Mouse (Mus musculus) brown adipose tissue, adult 24 weeks (tissue): ENCODE data around the gene Ankrd11. TPM values are rescaled to one million over a fixed set of nuclear protein-coding genes. Genes with fewer than 3 reads are reported as not detected.

ENCODE experiments used
- H3K27ac ChIP-seq: fragments of 200-500 bp; replicated peaks from 2 replicates; pipeline ENCODE4 v1.5.1; 2012; ENCODE audit warnings: low read depth, mild to moderate bottlenecking, low read length
- H3K4me1 ChIP-seq: fragments of 200-500 bp; 2 replicates; pipeline ENCODE4 v1.6.1; 2012; ENCODE audit warnings: low read length, mixed read lengths; ENCODE audit not compliant: control insufficient read depth, insufficient read depth, insufficient read length
- H3K4me3 ChIP-seq: fragments of 200-500 bp; 2 replicates; pipeline ENCODE4 v1.5.1; 2012; ENCODE audit warnings: low read depth, mild to moderate bottlenecking, low read length, moderate library complexity; ENCODE audit not compliant: insufficient read depth
- polyA plus RNA-seq: library from polyadenylated mRNA; stranded (reverse); fragments of >200 nt; gene quantifications from 2 replicates; pipeline ENCODE4 v1.2.4, GENCODE M21; 2012; ENCODE audit not compliant: missing spikeins, insufficient read depth, insufficient read length

Gene Ankrd11
- polyA plus RNA-seq, 1 experiment = 37.9 TPM

DNA sequence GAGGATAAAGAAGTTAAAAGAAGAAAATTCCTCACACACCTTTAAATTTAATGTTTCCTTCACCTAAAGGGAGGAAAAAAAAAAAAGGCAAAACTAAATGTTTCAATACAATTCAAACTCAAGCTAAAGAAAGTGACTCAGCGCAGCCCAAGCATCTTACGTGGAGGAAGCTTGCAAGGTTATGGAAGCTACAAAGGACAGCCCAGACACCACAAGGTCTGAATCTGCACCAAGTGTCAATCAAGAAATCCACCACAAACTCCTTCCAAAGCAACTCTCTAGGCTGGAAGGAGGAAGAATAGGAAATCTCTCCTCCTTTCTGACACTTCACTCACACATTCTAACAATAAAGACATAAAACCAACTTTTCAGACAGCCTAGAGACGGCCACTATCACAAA is 62.7 kb downstream of the Ankrd11 start:
- H3K27ac ChIP-seq = no peak overlapping the region
- H3K4me3 ChIP-seq = no peak overlapping the region
- H3K4me1 ChIP-seq = peaks cover 35% of the 10 kb centered on the region

DNA sequence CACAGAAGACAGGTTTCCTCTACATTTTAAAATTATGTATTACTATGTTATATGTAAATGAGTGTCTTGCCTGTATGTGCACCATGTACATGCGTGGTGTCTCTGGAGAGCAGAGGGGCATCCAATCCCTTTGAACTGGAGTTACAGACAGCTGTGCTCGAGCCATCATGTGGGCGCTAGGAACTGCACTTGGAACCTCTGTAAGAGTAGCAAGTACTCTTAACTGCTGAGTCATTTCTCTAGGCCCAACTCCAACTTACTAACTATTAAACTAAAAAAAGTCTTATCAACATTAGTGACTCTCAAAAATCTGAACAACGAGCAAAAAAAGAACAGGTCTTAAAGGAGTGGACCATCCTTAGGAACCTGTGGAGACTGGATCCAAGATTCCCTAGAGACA is 66.0 kb downstream of the Ankrd11 start:
- Histone ChIP-seq H3K27ac (peak overlapping the region; percentile 21; the same call in 1 of the 2 replicates), H3K4me3 (no peak overlapping the region)

DNA sequence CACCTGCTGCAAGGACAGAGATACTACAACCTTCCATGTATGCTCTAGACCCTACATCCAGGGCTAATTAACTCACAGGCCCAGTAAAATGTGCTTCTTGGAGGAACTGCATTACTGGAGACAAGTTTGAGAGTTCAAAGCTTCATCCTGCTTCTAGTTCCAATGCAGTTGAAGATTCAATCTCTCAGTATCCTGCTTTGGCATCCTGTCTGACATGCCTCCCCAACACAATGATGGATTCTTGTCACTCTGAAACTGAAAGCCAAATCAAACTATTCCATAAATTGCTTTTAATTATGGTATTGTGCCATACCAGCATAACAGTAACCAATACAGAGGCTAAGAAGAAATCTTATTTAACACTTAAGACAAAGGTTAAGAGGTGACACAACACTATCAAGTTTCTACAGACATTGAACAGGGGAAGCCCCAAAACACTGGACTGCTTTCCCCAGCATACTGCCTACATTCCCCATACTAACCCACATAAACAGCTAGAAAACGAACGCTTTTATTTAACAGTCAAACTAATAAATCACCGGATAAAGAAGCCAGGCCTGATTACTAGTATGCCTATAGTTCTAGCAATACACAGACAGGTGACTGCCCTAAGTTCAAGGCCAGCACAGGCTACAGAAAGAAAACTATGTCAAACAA is 72.0 kb downstream of the Ankrd11 start:
- Histone ChIP-seq H3K4me3 (no peak overlapping the region), H3K4me1 (no peaks in the 10 kb centered on the region), H3K27ac (no peak overlapping the region)

More for the DNA sequence above, 66.0 kb downstream of the Ankrd11 start:
- H3K4me1 ChIP-seq = peaks cover 20% of the 10 kb centered on the region

DNA sequence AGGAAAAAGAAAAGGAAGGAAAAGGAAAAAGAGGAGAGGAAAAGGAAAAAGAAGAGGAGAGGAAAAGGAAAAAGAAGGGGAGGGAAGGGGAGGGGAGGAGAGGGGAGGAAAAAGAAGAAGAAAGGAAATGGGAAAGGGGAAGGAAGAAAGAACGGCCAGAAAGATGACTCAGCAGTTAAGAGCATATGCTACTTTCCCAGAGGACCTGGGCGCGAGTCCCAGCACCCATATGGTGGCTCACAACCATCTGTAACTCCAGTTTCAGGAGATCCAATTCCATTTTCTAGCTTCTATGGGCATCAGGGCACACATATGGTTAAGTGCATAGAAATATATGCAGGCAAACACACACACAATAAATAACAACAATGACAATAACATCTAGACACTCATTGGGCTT is 73.9 kb downstream of the Ankrd11 start:
- Histone ChIP-seq H3K4me3 (no peak overlapping the region), H3K27ac (no peak overlapping the region), H3K4me1 (peaks cover 6% of the 10 kb centered on the region)

DNA sequence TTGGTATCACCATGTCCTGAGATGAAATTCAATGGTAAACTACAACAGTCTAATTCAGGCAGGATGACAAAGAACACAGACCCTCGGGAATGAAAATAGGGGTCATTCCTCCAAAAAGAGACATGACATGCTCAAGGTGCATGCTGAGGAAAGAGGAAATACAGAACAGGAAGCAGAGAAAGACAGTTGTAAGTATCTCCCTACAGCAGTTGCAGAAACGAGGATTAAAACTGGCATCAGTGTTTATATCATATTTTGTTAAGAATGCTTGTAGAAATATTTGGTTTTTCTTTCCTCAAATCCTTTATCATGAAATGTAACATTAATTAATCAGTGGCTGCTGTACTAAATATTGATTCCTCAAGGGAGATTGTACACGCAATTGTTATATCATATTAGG is 75.4 kb downstream of the Ankrd11 start:
- H3K4me1 ChIP-seq = peaks cover 12% of the 10 kb centered on the region
- H3K27ac ChIP-seq = no peak overlapping the region
- no peak overlapping the region for H3K4me3 ChIP-seq

DNA sequence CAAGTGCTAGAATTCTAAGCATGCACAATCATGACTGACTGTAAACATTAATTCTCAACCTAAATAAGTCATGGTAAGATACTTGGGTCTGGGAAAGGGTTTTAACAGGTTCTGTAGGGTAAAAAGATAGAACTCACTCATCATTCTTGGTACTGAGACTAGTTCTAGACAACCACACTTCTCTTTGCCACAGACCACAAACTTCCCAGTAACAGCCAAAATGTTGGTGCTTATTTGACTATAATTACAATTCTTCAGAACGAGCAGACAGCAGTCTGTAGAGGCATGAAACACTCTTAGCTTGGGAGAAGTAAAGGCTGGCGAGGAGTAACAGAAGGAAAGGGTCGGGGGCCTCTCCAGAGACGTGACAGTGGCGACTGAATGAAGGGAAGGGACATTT is 80.0 kb downstream of the Ankrd11 start:
- 0 out of 2 replicates have a peak overlapping the region, but pooled peaks have one; percentile 32 for H3K27ac ChIP-seq
- peaks cover 24% of the 10 kb centered on the region for H3K4me1 ChIP-seq
- H3K4me3 ChIP-seq = no peak overlapping the region

DNA sequence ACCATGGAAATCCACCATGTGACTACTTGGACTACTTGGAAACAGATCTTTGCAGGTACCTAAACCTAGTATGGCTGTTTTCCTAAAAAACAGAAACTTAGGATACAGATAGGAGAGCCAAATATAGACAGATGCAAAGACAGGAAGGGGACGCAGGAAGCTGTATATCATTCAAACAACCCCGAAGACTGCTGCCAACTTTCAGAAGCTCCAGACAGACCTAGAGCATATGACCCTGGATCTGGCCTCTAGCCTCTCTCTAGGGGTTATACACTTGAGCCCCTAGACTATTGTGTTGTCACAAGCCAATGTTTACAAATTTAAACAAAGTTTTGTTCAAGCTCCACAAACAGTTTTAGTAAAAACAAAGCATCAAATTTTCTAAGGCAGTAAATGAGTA is 80.6 kb downstream of the Ankrd11 start:
- no peak overlapping the region for H3K4me3 ChIP-seq
- peaks cover 30% of the 10 kb centered on the region for H3K4me1 ChIP-seq
- no peak overlapping the region for H3K27ac ChIP-seq

DNA sequence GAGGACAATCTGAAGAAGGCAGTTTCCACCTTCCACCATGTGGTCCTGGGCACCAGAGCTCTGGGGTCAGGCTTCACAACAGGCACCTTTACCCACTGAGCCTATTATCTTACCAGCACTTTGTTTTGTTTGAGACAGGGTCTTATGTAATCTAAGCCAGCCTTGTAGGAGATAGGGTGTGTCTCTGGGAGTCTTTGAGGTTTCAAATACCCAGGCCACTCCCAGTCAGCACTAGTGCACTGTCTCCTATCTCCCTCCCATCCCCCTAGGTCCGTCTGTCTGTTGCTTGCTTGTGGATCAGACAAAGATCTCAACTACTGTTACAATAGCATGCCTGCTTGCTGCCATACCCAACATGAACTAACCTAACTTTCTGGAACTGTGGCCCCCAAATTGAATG is 81.1 kb downstream of the Ankrd11 start:
- Histone ChIP-seq H3K27ac (no peak overlapping the region), H3K4me3 (no peak overlapping the region), H3K4me1 (peaks cover 34% of the 10 kb centered on the region)

DNA sequence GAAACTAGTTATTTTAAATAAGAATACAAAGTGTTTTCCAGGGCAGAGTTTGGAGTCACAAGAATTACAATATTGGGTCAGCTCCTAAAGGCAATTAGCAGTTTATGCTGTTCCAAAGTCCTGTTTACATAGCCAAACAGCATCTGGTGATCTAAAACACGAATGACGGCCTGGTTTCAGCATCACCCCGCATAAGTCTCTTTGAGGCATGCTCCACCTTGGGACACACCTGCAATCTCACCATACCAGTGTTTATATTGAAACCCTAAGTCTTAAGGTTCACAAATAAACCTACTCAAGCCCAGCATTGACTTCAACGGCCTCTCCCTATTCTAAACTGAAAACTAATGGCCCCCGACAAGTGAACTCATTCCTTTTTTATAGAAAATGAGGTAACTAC is 81.8 kb downstream of the Ankrd11 start:
- H3K27ac ChIP-seq = no peak overlapping the region
- H3K4me1 ChIP-seq = peaks cover 37% of the 10 kb centered on the region
- H3K4me3 ChIP-seq = no peak overlapping the region

DNA sequence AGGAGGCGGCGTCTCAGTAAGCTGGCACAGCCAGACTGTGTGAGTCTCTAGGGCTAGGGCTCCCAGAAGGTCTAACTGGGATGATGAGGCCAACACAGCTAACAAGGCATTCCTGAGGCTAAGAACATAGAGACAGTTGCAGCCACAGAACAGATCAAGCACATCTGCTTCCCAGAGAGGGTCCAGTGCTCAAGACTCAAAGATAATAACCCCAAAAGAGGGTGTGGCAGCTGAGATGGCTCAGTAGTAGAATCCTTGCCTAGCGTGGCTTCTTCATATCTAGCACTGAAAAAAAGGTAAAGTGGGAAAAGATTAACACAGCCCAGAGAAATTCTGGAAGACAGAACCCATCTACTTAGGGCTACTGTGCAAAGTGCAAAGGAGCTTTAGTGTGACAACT is 86.1 kb downstream of the Ankrd11 start:
- H3K4me3 ChIP-seq = no peak overlapping the region
- H3K4me1 ChIP-seq = peaks cover 40% of the 10 kb centered on the region
- H3K27ac ChIP-seq = no peak overlapping the region

DNA sequence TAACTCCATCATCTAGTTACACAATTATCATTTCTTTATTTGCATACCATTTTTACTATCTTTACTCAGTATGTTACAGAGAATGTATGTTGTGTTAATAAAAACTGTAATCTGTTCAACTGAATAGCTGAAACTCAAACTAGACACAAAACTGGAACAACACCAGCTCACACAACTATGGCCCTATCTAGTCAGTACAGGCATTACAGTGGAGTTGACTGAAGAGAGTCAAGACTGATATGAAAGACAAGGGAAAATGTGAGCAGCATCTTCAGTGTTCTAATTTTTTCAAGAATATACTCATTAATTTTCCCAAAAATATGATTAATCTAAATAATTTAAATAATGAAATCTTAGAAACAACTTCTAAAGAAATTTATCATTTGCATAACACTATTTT is 86.9 kb downstream of the Ankrd11 start:
- no peak overlapping the region for H3K4me3 ChIP-seq
- H3K4me1 ChIP-seq = peaks cover 38% of the 10 kb centered on the region
- H3K27ac ChIP-seq = no peak overlapping the region

DNA sequence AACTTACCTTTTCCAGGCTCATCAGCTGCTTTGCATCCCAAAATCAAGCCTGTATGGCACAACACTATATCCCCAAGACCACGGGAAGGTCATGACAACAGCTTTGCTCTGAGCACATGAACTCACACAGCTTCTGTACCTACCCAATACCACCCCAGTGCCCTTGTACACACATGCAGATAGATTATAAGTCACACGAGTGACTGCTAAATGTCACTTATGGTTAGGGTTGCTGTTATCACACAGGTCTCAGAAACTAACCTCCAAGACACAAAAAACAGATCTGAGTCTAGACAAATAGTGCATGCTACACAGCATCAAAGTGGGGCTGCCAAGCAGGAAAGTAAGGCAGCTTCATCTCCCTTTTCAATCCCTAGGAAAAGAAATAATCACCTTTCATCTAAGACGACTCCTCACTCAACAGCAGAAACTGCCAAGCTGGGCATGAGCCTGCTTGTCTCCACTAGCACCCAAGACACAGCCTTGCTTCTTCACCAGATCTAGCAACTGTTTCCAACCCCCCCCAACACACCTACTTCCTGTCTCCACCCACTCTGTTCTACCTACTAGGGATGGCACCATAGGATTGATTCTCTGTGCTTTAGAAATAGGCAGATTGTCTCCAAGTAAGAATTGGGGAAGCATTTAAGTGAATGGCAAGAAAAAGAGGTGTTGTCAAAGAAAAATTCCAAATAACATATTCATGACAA is 87.8 kb downstream of the Ankrd11 start:
- Histone ChIP-seq H3K4me1 (peaks cover 42% of the 10 kb centered on the region), H3K27ac (no peak overlapping the region), H3K4me3 (no peak overlapping the region)

DNA sequence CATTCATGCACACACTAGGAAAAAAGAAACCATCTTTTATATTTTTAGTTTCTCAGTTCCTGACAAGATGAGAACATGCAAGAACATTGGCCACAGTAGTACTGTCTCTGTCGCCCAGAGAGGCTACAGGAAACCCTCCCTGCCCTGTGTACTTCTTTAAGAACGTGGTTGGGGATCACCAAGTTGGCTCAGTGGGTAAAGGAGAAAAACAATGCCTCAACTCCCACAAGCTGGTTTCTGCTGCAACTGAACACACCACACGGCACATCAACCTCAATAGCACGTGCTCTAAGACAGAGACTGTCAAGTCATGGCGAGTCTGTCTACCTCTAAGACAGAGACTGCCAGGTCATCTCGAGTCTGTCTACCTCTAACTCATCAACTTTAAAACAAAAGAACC is 89.0 kb downstream of the Ankrd11 start:
- no peak overlapping the region for H3K27ac ChIP-seq
- H3K4me1 ChIP-seq = peaks cover 45% of the 10 kb centered on the region
- no peak overlapping the region for H3K4me3 ChIP-seq

DNA sequence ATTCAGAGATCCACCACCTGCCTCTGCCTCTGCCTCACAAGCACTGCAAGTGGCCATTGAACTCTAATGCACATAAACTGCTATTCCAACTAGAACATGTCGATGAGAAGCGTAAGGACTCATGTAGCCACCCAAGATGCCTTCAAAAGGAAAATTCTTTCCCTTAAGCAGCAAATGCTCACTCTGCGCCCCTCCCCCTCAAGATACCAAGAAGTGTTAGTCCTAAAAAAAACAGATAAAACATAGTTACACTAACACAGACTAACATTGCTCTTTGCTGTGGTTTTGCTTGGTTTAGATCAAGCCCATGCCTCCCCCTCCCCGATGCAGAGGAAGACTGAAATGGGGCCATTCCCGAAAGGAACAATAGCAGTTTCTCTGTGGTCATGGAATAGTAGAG is 90.6 kb downstream of the Ankrd11 start:
- H3K4me3 ChIP-seq = no peak overlapping the region
- no peak overlapping the region for H3K27ac ChIP-seq
- H3K4me1 ChIP-seq = peaks cover 45% of the 10 kb centered on the region

DNA sequence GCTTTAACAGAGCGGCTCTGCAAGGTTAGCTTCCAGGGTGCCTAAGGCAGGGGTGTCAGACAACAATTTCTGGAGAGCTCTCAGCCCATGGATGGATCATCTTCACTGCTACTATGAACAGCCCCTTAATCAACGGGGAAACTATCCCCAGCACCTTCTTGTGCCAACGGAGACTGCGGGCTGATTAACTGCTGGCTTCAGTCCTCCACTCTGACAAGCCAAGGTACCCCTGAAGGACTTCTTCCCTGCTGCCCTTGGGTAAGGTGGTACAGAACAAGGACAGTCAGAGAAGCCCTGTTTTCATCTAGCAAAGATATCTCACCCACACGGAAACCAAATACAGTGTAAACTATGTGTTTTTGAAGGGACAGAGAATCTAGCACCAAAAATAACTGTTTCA is 92.4 kb downstream of the Ankrd11 start:
- Histone ChIP-seq H3K27ac (no peak overlapping the region), H3K4me1 (peaks cover 46% of the 10 kb centered on the region), H3K4me3 (no peak overlapping the region)

DNA sequence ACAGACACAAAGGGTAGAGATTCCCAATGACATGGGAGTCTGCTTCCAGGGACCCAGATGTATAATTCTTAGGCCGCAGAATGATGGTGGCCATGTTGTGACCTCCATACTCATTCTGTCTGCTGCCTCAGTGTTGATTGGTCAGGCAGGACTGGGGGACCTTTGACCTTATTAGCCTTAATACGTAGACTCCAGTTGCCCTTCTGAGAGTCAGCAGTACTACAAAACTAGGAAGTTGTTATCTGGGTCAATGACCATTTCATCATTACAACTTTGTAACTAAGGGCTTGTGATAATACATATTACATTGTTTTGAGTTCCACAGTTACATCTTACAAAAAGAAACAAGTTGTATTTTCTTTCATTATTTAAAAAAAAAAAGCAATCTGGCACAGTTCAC is 96.3 kb downstream of the Ankrd11 start:
- Histone ChIP-seq H3K27ac (no peak overlapping the region), H3K4me1 (peaks cover 41% of the 10 kb centered on the region), H3K4me3 (no peak overlapping the region)
